In genomic region chr8:3394600-3394999, GRCm38 (mm10) we compare ENCODE assay signal across 8 mouse cellular contexts. TPM values are rescaled to one million over a fixed set of nuclear protein-coding genes. Genes with fewer than 3 reads are reported as not detected.
DNase-seq lines count a peak whose midpoint lies in the region; ATAC-seq and TF ChIP-seq lines count a peak whose summit lies in the region.

No protein-coding gene starts in this region.

- ATAC-seq in forebrain, embryonic 12.5 days (ENCODE audit: low FRiP score) = no peak
- no peak for ATAC-seq in kidney, embryonic 16.5 days (ENCODE audit: low FRiP score, low TSS enrichment)
- no peak for ATAC-seq in neural tube, embryonic 15.5 days (ENCODE audit: low FRiP score)

- TF ChIP-seq CTCF in thymus, adult 2 months (IDR thresholded peaks at IDR 0.05; ENCODE audit: borderline replicate concordance, control insufficient read depth, extremely low read depth, insufficient read depth, low read length, poor library complexity) = no peak

- H3K27ac ChIP-seq in forebrain, embryonic 12.5 days = peak overlapping the region; percentile 36; the same call in 1 of the 2 replicates
- H3K27ac ChIP-seq in kidney, embryonic 16.5 days (ENCODE audit: low read length) = peak overlapping the region; percentile 50; the same call in 1 of the 2 replicates
- 0 out of 2 replicates have a peak overlapping the region, but pooled peaks have one; percentile 29 for H3K27ac ChIP-seq in neural tube, embryonic 15.5 days (replicated peaks)
- H3K27ac ChIP-seq in thymus, adult 2 months (ENCODE audit: control insufficient read depth, insufficient read depth, low read length) = no peak overlapping the region

- peaks cover 31% of the 10 kb centered on the region for H3K4me1 ChIP-seq in forebrain, embryonic 12.5 days
- H3K4me1 ChIP-seq in kidney, embryonic 16.5 days (ENCODE audit: insufficient read depth, low read length) = peaks cover 17% of the 10 kb centered on the region
- H3K4me1 ChIP-seq in neural tube, embryonic 15.5 days = peaks cover 30% of the 10 kb centered on the region
- H3K4me1 ChIP-seq in thymus, adult 2 months (replicated peaks; ENCODE audit: control insufficient read depth, insufficient read depth, low read length) = no peaks in the 10 kb centered on the region

- H3K9me3 ChIP-seq in forebrain, embryonic 12.5 days = no peaks in the 10 kb centered on the region
- no peaks in the 10 kb centered on the region for H3K9me3 ChIP-seq in kidney, embryonic 16.5 days (ENCODE audit: low read length)
- no peaks in the 10 kb centered on the region for H3K9me3 ChIP-seq in neural tube, embryonic 15.5 days (replicated peaks)

- peak overlapping the region; percentile 17; the same call in 1 of the 2 replicates for H3K9ac ChIP-seq in forebrain, embryonic 12.5 days
- 0 out of 2 replicates have a peak overlapping the region, but pooled peaks have one; percentile 37 for H3K9ac ChIP-seq in kidney, embryonic 16.5 days (replicated peaks; ENCODE audit: low read length)
- 0 out of 2 replicates have a peak overlapping the region, but pooled peaks have one; percentile 8 for H3K9ac ChIP-seq in neural tube, embryonic 15.5 days (replicated peaks)

- DNase-seq in left cerebral cortex, postnatal 4 days = peak; percentile 9
- DNase-seq in left cerebral cortex, adult 9 months (ENCODE audit: low spot score in 2 of 2) = no peak
- no peak for DNase-seq in thymus, adult 2 months
- no peak for DNase-seq in frontal cortex, postnatal 25 days (ENCODE audit: low spot score in 2 of 2)
- no peak for DNase-seq in left cerebral cortex, postnatal 10 days (ENCODE audit: extremely low spot score in 1 of 2, low spot score in 2 of 2)

- 5% methylated on average over 6 of the region's 6 CpGs for WGBS in forebrain, embryonic 12.5 days
- 21% methylated on average over 6 of the region's 6 CpGs for WGBS in kidney, embryonic 16.5 days
- WGBS in neural tube, embryonic 15.5 days = 6% methylated on average over 6 of the region's 6 CpGs
- WGBS in thymus, adult 2 months = 93% methylated on average over 6 of the region's 6 CpGs

- no peak for TF ChIP-seq POLR2A in thymus, adult 2 months (IDR thresholded peaks at IDR 0.05; ENCODE audit: control insufficient read depth, extremely low read depth, insufficient read depth, low read length, poor library complexity)

- H3K4me2 ChIP-seq in forebrain, embryonic 12.5 days = peak overlapping the region; percentile 79
- peak overlapping the region; percentile 76 for H3K4me2 ChIP-seq in kidney, embryonic 16.5 days (replicated peaks; ENCODE audit: low read depth, low read length)
- peak overlapping the region; percentile 83 for H3K4me2 ChIP-seq in neural tube, embryonic 15.5 days

- H3K27me3 ChIP-seq in forebrain, embryonic 12.5 days = no peaks in the 10 kb centered on the region
- H3K27me3 ChIP-seq in kidney, embryonic 16.5 days (ENCODE audit: insufficient read depth, low read length) = no peaks in the 10 kb centered on the region
- no peaks in the 10 kb centered on the region for H3K27me3 ChIP-seq in neural tube, embryonic 15.5 days (replicated peaks)
- no peaks in the 10 kb centered on the region for H3K27me3 ChIP-seq in thymus, adult 2 months (ENCODE audit: control insufficient read depth, insufficient read depth, low read length)

- intact Hi-C loops in left cerebral cortex, postnatal 4 days (cut with DNase I) = no loop called here
- intact Hi-C loops in left cerebral cortex, postnatal 10 days (cut with DNase I) = no loop called here

- no peak overlapping the region for H3K4me3 ChIP-seq in forebrain, embryonic 12.5 days (replicated peaks)
- peak overlapping the region; percentile 8; the same call in 1 of the 2 replicates for H3K4me3 ChIP-seq in kidney, embryonic 16.5 days (ENCODE audit: low read length)
- H3K4me3 ChIP-seq in neural tube, embryonic 15.5 days (replicated peaks) = 0 out of 2 replicates have a peak overlapping the region, but pooled peaks have one; percentile 7
- H3K4me3 ChIP-seq in thymus, adult 2 months (ENCODE audit: control insufficient read depth, insufficient read depth, low read length) = no peak overlapping the region

- H3K36me3 ChIP-seq in forebrain, embryonic 12.5 days (replicated peaks) = peaks cover 2% of the 10 kb centered on the region; the same call in 1 of the 2 replicates
- H3K36me3 ChIP-seq in kidney, embryonic 16.5 days (ENCODE audit: insufficient read depth, low read length) = 0 out of 2 replicates have a peak, but pooled peaks cover 3% of the 10 kb centered on the region
- H3K36me3 ChIP-seq in neural tube, embryonic 15.5 days = no peaks in the 10 kb centered on the region
- H3K36me3 ChIP-seq in thymus, adult 2 months (ENCODE audit: control insufficient read depth, insufficient read depth, low read length) = peaks cover 71% of the 10 kb centered on the region

RNA-seq across cellular contexts. Expression of gene Arhgef18, which starts 1.8 kb away (rescaled TPM):
- 10 to 100 TPM; 37.1 to 38.9 TPM for total RNA-seq in left cerebral cortex, postnatal 4 days (2021)
- polyA plus RNA-seq in forebrain, embryonic 12.5 days (2016; fragmentation: Nextera tagmentation; extraction: Ambion mirVana) = 13.4 and 14.2 TPM in 2 replicates
- polyA plus RNA-seq in kidney, embryonic 16.5 days (2015; fragmentation: Nextera tagmentation; extraction: Ambion mirVana) = 11.6 and 12.1 TPM in 2 replicates
- 8.1 and 9.5 TPM in 2 replicates for polyA plus RNA-seq in neural tube, embryonic 15.5 days (2015; fragmentation: Nextera tagmentation; extraction: Ambion mirVana)
- 120 and 122 TPM in 2 replicates for polyA plus RNA-seq in thymus, adult 2 months (2012; rRNA removed)
- total RNA-seq in left cerebral cortex, postnatal 10 days (2021) = 10 to 100 TPM; 33.3 to 35.6 TPM

RNA-seq across cellular contexts. Expression of gene A430078G23Rik, which starts 41.4 kb away (rescaled TPM):
- under 1 TPM in 1 of 2 experiments, not detected in 1; 0.30 TPM for total RNA-seq in left cerebral cortex, postnatal 4 days (2021)
- polyA plus RNA-seq in forebrain, embryonic 12.5 days (2016; fragmentation: Nextera tagmentation; extraction: Ambion mirVana) = 0.06 TPM in 1 of 2 replicates, not detected in the other
- polyA plus RNA-seq in kidney, embryonic 16.5 days (2015; fragmentation: Nextera tagmentation; extraction: Ambion mirVana) = 0.16 and 0.19 TPM in 2 replicates
- 1.1 TPM in 1 of 2 replicates, not detected in the other for polyA plus RNA-seq in neural tube, embryonic 15.5 days (2015; fragmentation: Nextera tagmentation; extraction: Ambion mirVana)
- polyA plus RNA-seq in thymus, adult 2 months (2012; rRNA removed) = 30.2 and 30.7 TPM in 2 replicates
- total RNA-seq in left cerebral cortex, postnatal 10 days (2021) = not detected

Comparison
In these comparisons a context has a peak if more than half of its experiments do, and no peak if none do; other contexts are left out.
1. H3K4me3 ChIP-seq: peak in kidney, embryonic 16.5 days (single experiment) and neural tube, embryonic 15.5 days (single experiment); none in forebrain, embryonic 12.5 days (single experiment) and thymus, adult 2 months (single experiment).
2. RNA of gene A430078G23Rik, which starts 41.4 kb away (polyA plus RNA-seq): 30.2 to 30.7 TPM in thymus, adult 2 months; 0.16 to 0.19 TPM in kidney, embryonic 16.5 days, 0.06 TPM in forebrain, embryonic 12.5 days and 1.1 TPM in neural tube, embryonic 15.5 days; every median in the first group is over 10 times any median in the second.
3. Peak in every context shown above with its lines, with median percentiles within 50 percentile points of each other: H3K4me2 ChIP-seq and H3K9ac ChIP-seq.